Mouse (Mus musculus) MEL (cell line): ENCODE measurements around the gene Col1a1. TPM values are rescaled to one million over a fixed set of nuclear protein-coding genes. Genes with fewer than 3 reads are reported as not detected.
A peak's percentile ranks its signal among the peaks of the same experiment; 100 is the strongest.

Experiments used
- DNase-seq: peaks from one replicate; pipeline ENCODE4 v3.0.0; 2011; ENCODE audit warnings: low read depth, low spot score
- H3K27ac ChIP-seq: 2 replicates; pipeline ENCODE4 v1.5.1; 2012; ENCODE audit warnings: low read depth, mild to moderate bottlenecking, control low read depth, low read length, moderate library complexity; ENCODE audit not compliant: control insufficient read depth
- H3K27me3 ChIP-seq, 2 experiments: fragments of 150-350 bp in 1 of 2; sonication (generic) in 1 of 2; 2 replicates each; pipeline ENCODE4 v1.6.1; 2012; ENCODE audit warnings: low read length in 2 of 2, mild to moderate bottlenecking in 2 of 2, improper control_type of control experiment in 1 of 2, moderate library complexity in 1 of 2; ENCODE audit not compliant: insufficient read depth in 2 of 2, control insufficient read depth in 1 of 2
- H3K36me3 ChIP-seq, 2 experiments: 2 replicates each; pipeline ENCODE4 v1.6.1; 2012 to 2014; ENCODE audit warnings: low read length in 2 of 2, improper control_type of control experiment in 1 of 2, inconsistent platforms in 1 of 2, mild to moderate bottlenecking in 1 of 2; ENCODE audit not compliant: insufficient read depth in 2 of 2, control insufficient read depth in 1 of 2
- H3K4me1 ChIP-seq, 2 experiments: fragments of 150-350 bp in 1 of 2; sonication (generic) in 1 of 2; 2 replicates each; pipeline ENCODE4 v1.6.1; 2012; ENCODE audit warnings: low read length in 2 of 2, improper control_type of control experiment in 1 of 2, mild to moderate bottlenecking in 1 of 2; ENCODE audit not compliant: insufficient read depth in 2 of 2, control insufficient read depth in 1 of 2
- H3K4me3 ChIP-seq, 2 experiments: fragments of 150-350 bp in 1 of 2; sonication (generic) in 1 of 2; 2 replicates each; pipeline ENCODE4 v1.5.1; 2012; ENCODE audit warnings: low read depth in 2 of 2, low read length in 2 of 2, mild to moderate bottlenecking in 2 of 2, moderate library complexity in 2 of 2, control low read depth in 1 of 2, improper control_type of control experiment in 1 of 2; ENCODE audit not compliant: control insufficient read depth in 1 of 2, insufficient read depth in 1 of 2
- H3K79me2 ChIP-seq: 2 replicates; pipeline ENCODE4 v1.6.1; 2012; ENCODE audit warnings: mild to moderate bottlenecking, low read length, moderate library complexity; ENCODE audit not compliant: control insufficient read depth, poor library complexity, insufficient read depth
- H3K9ac ChIP-seq: 2 replicates; pipeline ENCODE4 v1.6.1; 2012; ENCODE audit warnings: low read depth, mild to moderate bottlenecking, control low read depth, low read length, moderate library complexity; ENCODE audit not compliant: control insufficient read depth, poor library complexity, severe bottlenecking
- H3K9me3 ChIP-seq: fragments of 150-350 bp; sonication (generic); replicated peaks from 2 replicates; pipeline ENCODE4 v1.6.1; 2012; ENCODE audit warnings: mild to moderate bottlenecking, low read length, improper control_type of control experiment, moderate library complexity; ENCODE audit not compliant: insufficient read depth
- E2F4 ChIP-seq: IDR thresholded peaks from 2 replicates; pipeline ENCODE4 v1.6.1; 2011; ENCODE audit warnings: low read depth, low read length, improper control_type of control experiment, borderline replicate concordance
- ELF1 ChIP-seq: IDR thresholded peaks from 2 replicates; pipeline ENCODE4 v1.6.1; 2014; ENCODE audit warnings: low read depth, mild to moderate bottlenecking, inconsistent platforms, low read length, improper control_type of control experiment, moderate library complexity
- ETS1 ChIP-seq: IDR thresholded peaks from 2 replicates; pipeline ENCODE4 v1.6.1; 2012; ENCODE audit warnings: low read depth, mild to moderate bottlenecking, inconsistent platforms, low read length, improper control_type of control experiment, moderate library complexity
- GATA1 ChIP-seq: IDR thresholded peaks from 2 replicates; pipeline ENCODE4 v1.6.1; 2011; ENCODE audit warnings: low read depth, low read length, improper control_type of control experiment
- MAZ ChIP-seq: IDR thresholded peaks from 2 replicates; pipeline ENCODE4 v1.6.1; 2012; ENCODE audit warnings: low read depth, mild to moderate bottlenecking, inconsistent platforms, low read length, improper control_type of control experiment
- MXI1 ChIP-seq: IDR thresholded peaks from 2 replicates; pipeline ENCODE4 v1.6.1; 2011; ENCODE audit warnings: mild to moderate bottlenecking, low read depth, low read length, improper control_type of control experiment
- NELFE ChIP-seq: IDR thresholded peaks from 2 replicates; pipeline ENCODE4 v1.6.1; 2011; ENCODE audit warnings: low read depth, low read length, improper control_type of control experiment
- NRF1 ChIP-seq: IDR thresholded peaks from 2 replicates; pipeline ENCODE4 v1.6.1; 2014; ENCODE audit warnings: low read depth, mild to moderate bottlenecking, inconsistent platforms, low read length, improper control_type of control experiment, moderate library complexity; ENCODE audit not compliant: poor library complexity, insufficient read depth, severe bottlenecking
- POLR2A ChIP-seq, 2 experiments: IDR thresholded peaks; 2 replicates each; pipeline ENCODE4 v1.6.1; 2011 to 2012; ENCODE audit warnings: low read length in 2 of 2, mild to moderate bottlenecking in 2 of 2, control low read depth in 1 of 2, improper control_type of control experiment in 1 of 2, low read depth in 1 of 2, moderate library complexity in 1 of 2; ENCODE audit not compliant: control insufficient read depth in 1 of 2, insufficient read depth in 1 of 2, poor library complexity in 1 of 2
- POLR2AphosphoS2 ChIP-seq: IDR thresholded peaks from 2 replicates; pipeline ENCODE4 v1.6.1; 2011; ENCODE audit warnings: low read length, improper control_type of control experiment
- RCOR1 ChIP-seq: IDR thresholded peaks from 2 replicates; pipeline ENCODE4 v1.6.1; 2012; ENCODE audit warnings: low read depth, mild to moderate bottlenecking, inconsistent platforms, low read length, improper control_type of control experiment
- SIN3A ChIP-seq: IDR thresholded peaks from 2 replicates; pipeline ENCODE4 v1.6.1; 2012; ENCODE audit warnings: low read length, improper control_type of control experiment, inconsistent platforms
- TAL1 ChIP-seq: IDR thresholded peaks from 2 replicates; pipeline ENCODE4 v1.6.1; 2012; ENCODE audit warnings: mild to moderate bottlenecking, inconsistent platforms, low read length, moderate library complexity, mixed read lengths
- TBP ChIP-seq: IDR thresholded peaks from 2 replicates; pipeline ENCODE4 v1.8.0; 2011; ENCODE audit warnings: low read depth, low read length, improper control_type of control experiment
- UBTF ChIP-seq: IDR thresholded peaks from 2 replicates; pipeline ENCODE4 v1.6.1; 2012; ENCODE audit warnings: low read depth, mild to moderate bottlenecking, inconsistent platforms, low read length, improper control_type of control experiment, moderate library complexity, borderline replicate concordance; ENCODE audit not compliant: insufficient read depth
- ZMIZ1 ChIP-seq: IDR thresholded peaks from 2 replicates; pipeline ENCODE4 v1.6.1; 2012; ENCODE audit warnings: low read depth, mild to moderate bottlenecking, inconsistent platforms, low read length, improper control_type of control experiment, moderate library complexity
- polyA plus RNA-seq, 2 experiments: library from polyadenylated mRNA; stranded (reverse) in 1 of 2; unstranded in 1 of 2; fragments of >175 nt in 1 of 2; fragments of >200 nt in 1 of 2; gene quantifications; 2 replicates each; pipeline versions ENCODE4 v1.2.1 to v1.2.4; 2012; ENCODE audit warnings: low replicate concordance in 2 of 2, low read depth in 1 of 2; ENCODE audit not compliant: insufficient read length in 2 of 2, insufficient read depth in 1 of 2, missing spikeins in 1 of 2
- total RNA-seq: library from RNA; depleted of rRNA; stranded (reverse); fragments of 300-350 nt; gene quantifications from 2 replicates; pipeline ENCODE4 v1.2.3, GENCODE M21; 2012

Col1a1 gene
- total and polyA plus RNA-seq, 3 experiments, result 0.12 to 0.61 TPM; not detected in 1

GRCm38 (mm10) chr11:94990749-94991577 is 54.9 kb downstream of the Col1a1 start, which contains the start of gene Ppp1r9b (continued):
- TF ChIP-seq UBTF (peak; percentile 78; the same call in 1 of the 2 replicates), ZMIZ1 (peak; percentile 96), E2F4 (no peak), TBP (peak; percentile 80; the same call in 1 of the 2 replicates)

GRCm38 (mm10) chr11:94991641-94992479 is 55.8 kb downstream of the Col1a1 start:
- 0 out of 2 replicates have a peak, but pooled peaks have one; percentile 33 for TF ChIP-seq ELF1
- no peak for TF ChIP-seq RCOR1
- no peak for TF ChIP-seq TAL1
- peak; percentile 24; the same call in 1 of the 2 replicates for TF ChIP-seq NELFE
- TF ChIP-seq GATA1, result no peak
- peak; percentile 32 for TF ChIP-seq MXI1
- no peak for TF ChIP-seq POLR2AphosphoS2
- 0 out of 2 replicates have a peak, but pooled peaks have one; percentile 4 for TF ChIP-seq MAZ
- 0 out of 2 replicates have a peak, but pooled peaks have one; percentile 6 for TF ChIP-seq ETS1
- peak; percentile 14; the same call in 1 of the 2 replicates for TF ChIP-seq SIN3A
- TF ChIP-seq UBTF, result peak; percentile 77; the same call in 1 of the 2 replicates
- TF ChIP-seq NRF1, result no peak
- TF ChIP-seq POLR2A (IDR thresholded peaks at IDR 0.05; ENCODE audit: control insufficient read depth in 1 of 2, insufficient read depth in 1 of 2, low read depth in 1 of 2, low read length in 2 of 2, poor library complexity in 1 of 2), result 0 out of 4 replicates have a peak, but pooled peaks of 1 of the 2 experiments have one; percentile 16
- DNase-seq, result peak; percentile 65
- H3K4me1 ChIP-seq, result peaks cover 34 to 59% of the 10 kb centered on the region in 2 experiments

More at GRCm38 (mm10) chr11:94991641-94992479, 55.8 kb downstream of the Col1a1 start:
- H3K27ac ChIP-seq, result peak overlapping the region; percentile 75
- H3K9me3 ChIP-seq, result no peaks in the 10 kb centered on the region
- H3K9ac ChIP-seq, result peak overlapping the region; percentile 97
- peaks cover 0 to 42% of the 10 kb centered on the region in 2 experiments; a peak in 2 of 4 replicates for H3K36me3 ChIP-seq
- H3K79me2 ChIP-seq, result peaks cover 71% of the 10 kb centered on the region
- peak overlapping the region; percentile 79 to 87 for H3K4me3 ChIP-seq
- no peaks in the 10 kb centered on the region for H3K27me3 ChIP-seq
